ENCODE assay signal across 25 mouse cellular contexts in genomic region chr5:66503033-66503432, GRCm38 (mm10).
DNase-seq lines count a peak whose midpoint lies in the region; ATAC-seq lines count a peak whose summit lies in the region.
"Had no signal": no experiment of that assay in that cellular context is flagged by ENCODE, and none has a peak within 500 bp of the region (broad histone marks: within the 10 kb centered on the region; RNA-seq: fewer than 3 reads in every experiment).

No protein-coding gene starts in this region.

- no peaks in the 10 kb centered on the region for H3K9me3 ChIP-seq in lung, embryonic 15.5 days
- H3K9me3 ChIP-seq: embryonic facial prominence, embryonic 15.5 days; forebrain, embryonic 10.5 days; forebrain, embryonic 15.5 days; heart, embryonic 10.5 days; hindbrain, embryonic 13.5 days had no signal

- H3K9ac ChIP-seq in lung, embryonic 15.5 days = no peak overlapping the region
- H3K9ac ChIP-seq: embryonic facial prominence, embryonic 15.5 days; forebrain, embryonic 15.5 days; hindbrain, embryonic 13.5 days had no signal

- H3K4me1 ChIP-seq in lung, embryonic 15.5 days = peaks cover 30% of the 10 kb centered on the region
- H3K4me1 ChIP-seq: forebrain, embryonic 15.5 days had no signal

- no peak overlapping the region for H3K4me3 ChIP-seq in lung, embryonic 15.5 days
- H3K4me3 ChIP-seq: embryonic facial prominence, embryonic 15.5 days; erythroblast, embryonic 14.5 days; forebrain, embryonic 10.5 days; forebrain, embryonic 15.5 days; heart, embryonic 10.5 days; hindbrain, embryonic 13.5 days had no signal

- no peaks in the 10 kb centered on the region for H3K36me3 ChIP-seq in lung, embryonic 15.5 days
- H3K36me3 ChIP-seq: embryonic facial prominence, embryonic 15.5 days; forebrain, embryonic 10.5 days; forebrain, embryonic 15.5 days; G1E; heart, embryonic 10.5 days; hindbrain, embryonic 13.5 days had no signal

- peak overlapping the region; percentile 63; the same call in 1 of the 2 replicates for H3K27ac ChIP-seq in lung, embryonic 15.5 days
- H3K27ac ChIP-seq: embryonic facial prominence, embryonic 15.5 days; forebrain, embryonic 10.5 days; forebrain, embryonic 15.5 days; hindbrain, embryonic 13.5 days had no signal

- 85% methylated on average over 1 of the region's 1 CpGs for WGBS in lung, embryonic 15.5 days

- intact Hi-C loops in heart, postnatal 25 days (cut with DNase I) = no loop called here

- ATAC-seq in lung, embryonic 15.5 days (ENCODE audit: borderline replicate concordance, extremely low read depth, low FRiP score, low TSS enrichment) = no peak
- ATAC-seq: CD4-positive, CD25-positive, alpha-beta regulatory T cell, adult 4 months; forebrain, embryonic 15.5 days had no signal

- no peaks in the 10 kb centered on the region for H3K27me3 ChIP-seq in lung, embryonic 15.5 days
- H3K27me3 ChIP-seq: embryonic facial prominence, embryonic 15.5 days; forebrain, embryonic 15.5 days; hindbrain, embryonic 13.5 days had no signal

- peak; percentile 85 for DNase-seq in heart, adult 11 months
- no peak for DNase-seq in heart, postnatal 25 days (ENCODE audit: low spot score)
- peak; percentile 87 for DNase-seq in kidney, adult 9 months
- no peak for DNase-seq in kidney, postnatal 10 days
- no peak for DNase-seq in lung, postnatal 10 days
- DNase-seq in testis, postnatal 14 days (ENCODE audit: low spot score) = no peak
- DNase-seq: adrenal gland, adult 8-10 months; adrenal gland, postnatal 36 days; B cell, adult 2 months; cerebellum, adult 11 months; cerebellum, adult 8-10 months; cerebellum, postnatal 14 days; embryo, embryonic 11 days; gastrocnemius, postnatal 36 days; heart, adult 18-20 months; heart, postnatal 10 days had no signal

- no peak overlapping the region for H3K4me2 ChIP-seq in lung, embryonic 15.5 days
- H3K4me2 ChIP-seq: embryonic facial prominence, embryonic 15.5 days; forebrain, embryonic 15.5 days; hindbrain, embryonic 13.5 days had no signal

Comparison
In these comparisons a context has a peak if more than half of its experiments do, and no peak if none do; other contexts are left out.
1. DNase-seq: peak in heart, adult 11 months (single experiment) and kidney, adult 9 months (single experiment); none in heart, postnatal 25 days (single experiment), kidney, postnatal 10 days (single experiment), lung, postnatal 10 days (single experiment) and testis, postnatal 14 days (single experiment).